Mouse (Mus musculus) midbrain, postnatal 0 days (tissue): ENCODE measurements around the gene Cnpy3. TPM values are rescaled to one million over a fixed set of nuclear protein-coding genes. Genes with fewer than 3 reads are reported as not detected.

Experiments used
- ATAC-seq: fragments of 200-750 bp; cut with Nextera tagmentation; 2 replicates; pipeline ENCODE4 v1.8.0; 2017; ENCODE audit warnings: moderate number of reproducible peaks, mild to moderate bottlenecking, moderate TSS enrichment, moderate library complexity; ENCODE audit not compliant: low FRiP score
- DNase-seq: peaks from one replicate; pipeline ENCODE4 v3.0.0-alpha.2; 2015; ENCODE audit warnings: low spot score
- H3K27ac ChIP-seq: fragments of 300-500 bp; sonication (generic); 2 replicates; pipeline ENCODE4 v1.5.1; 2014; ENCODE audit warnings: low read depth, mild to moderate bottlenecking, low read length, mixed read lengths
- H3K27me3 ChIP-seq: fragments of 300-500 bp; sonication (generic); 2 replicates; pipeline ENCODE4 v1.6.1; 2014; ENCODE audit warnings: low read length, control low read depth, mixed read lengths; ENCODE audit not compliant: insufficient read depth
- H3K36me3 ChIP-seq: fragments of 300-500 bp; sonication (generic); 2 replicates; pipeline ENCODE4 v1.6.1; 2014; ENCODE audit warnings: low read length, control low read depth, mixed read lengths; ENCODE audit not compliant: insufficient read depth
- H3K4me1 ChIP-seq: fragments of 300-500 bp; sonication (generic); 2 replicates; pipeline ENCODE4 v1.6.1; 2014; ENCODE audit warnings: mild to moderate bottlenecking, control low read depth, antibody characterized with exemption, low read length, mixed read lengths; ENCODE audit not compliant: insufficient read depth
- H3K4me2 ChIP-seq: fragments of 300-500 bp; sonication (generic); 2 replicates; pipeline ENCODE4 v1.6.1; 2014; ENCODE audit warnings: low read depth, mild to moderate bottlenecking, low read length, mixed read lengths; ENCODE audit not compliant: poor library complexity, severe bottlenecking
- H3K4me3 ChIP-seq: fragments of 300-500 bp; sonication (generic); 2 replicates; pipeline ENCODE4 v1.5.1; 2014; ENCODE audit warnings: low read depth, mild to moderate bottlenecking, low read length, moderate library complexity
- H3K9ac ChIP-seq: fragments of 300-500 bp; sonication (generic); replicated peaks from 2 replicates; pipeline ENCODE4 v1.6.1; 2014; ENCODE audit warnings: mild to moderate bottlenecking, low read length, moderate library complexity, mixed read lengths; ENCODE audit not compliant: poor library complexity, severe bottlenecking
- H3K9me3 ChIP-seq: fragments of 300-500 bp; sonication (generic); 2 replicates; pipeline ENCODE4 v1.6.1; 2016; ENCODE audit warnings: low read length, control low read depth
- CTCF ChIP-seq: IDR thresholded peaks from 2 replicates; pipeline ENCODE4 v1.5.1; 2016; ENCODE audit warnings: antibody characterized with exemption, mild to moderate bottlenecking
- WGBS: fragments of 180-500 bp; shearing (Covaris S2); extraction: QIAGEN DNeasy Blood & Tissue Kit; methylation state at CpG from one replicate; pipeline ENCODE4 v1.1.7; 2014; 5-methylcytosine and 5-hydroxymethylcytosine counted together
- polyA plus RNA-seq: library from polyadenylated mRNA; unstranded; fragments of >200 nt; fragmentation: Nextera tagmentation; extraction: Ambion mirVana; gene quantifications from 2 replicates; pipeline ENCODE4 v1.2.1, GENCODE M21; 2015
- total RNA-seq: library from RNA; depleted of rRNA; stranded (reverse); fragments of >200 nt; gene quantifications from 2 replicates; pipeline ENCODE4 v1.2.3, GENCODE M21; 2014

Gene Cnpy3
- total and polyA plus RNA-seq, 2 experiments from 2014 or later = 62.0 to 70.7 TPM

GRCm38 (mm10) chr17:46706375-46707089 lies 45.5 kb downstream of the Cnpy3 start:
- ATAC-seq = no peak
- WGBS = 94% methylated on average over 14 of the region's 14 CpGs
- DNase-seq = no peak
- no peak overlapping the region for H3K4me3 ChIP-seq
- H3K36me3 ChIP-seq = no peaks in the 10 kb centered on the region
- H3K9me3 ChIP-seq = no peaks in the 10 kb centered on the region
- H3K27me3 ChIP-seq = no peaks in the 10 kb centered on the region
- H3K4me1 ChIP-seq = peaks cover 17% of the 10 kb centered on the region
- H3K4me2 ChIP-seq = no peak overlapping the region
- no peak for TF ChIP-seq CTCF
- H3K27ac ChIP-seq = no peak overlapping the region
- no peak overlapping the region for H3K9ac ChIP-seq

- Histone ChIP-seq H3K36me3 (no peaks in the 10 kb centered on the region), H3K27me3 (no peaks in the 10 kb centered on the region), H3K4me3 (peak within 1 kb of the TSS; percentile 92), H3K27ac (peak within 1 kb of the TSS; percentile 85), H3K9ac (peak within 1 kb of the TSS; percentile 95), H3K4me2 (peak within 1 kb of the TSS; percentile 74), H3K9me3 (no peaks in the 10 kb centered on the region), H3K4me1 (peaks cover 17% of the 10 kb centered on the region)
- peak; percentile 99 for DNase-seq
- ATAC-seq = peak; percentile 95
- peak; percentile 21 for TF ChIP-seq CTCF
- 1% methylated on average over 48 of the region's 48 CpGs for WGBS
Observed at GRCm38 (mm10) chr17:46704887-46705835, 46.9 kb downstream of the Cnpy3 start, which contains the start of gene Ppp2r5d. Gene Ppp2r5d, minus strand, starts transcription at chr17:46705111.

- Histone ChIP-seq H3K9me3 (no peaks in the 10 kb centered on the region), H3K4me2 (peak overlapping the region; percentile 63), H3K9ac (peak overlapping the region; percentile 95), H3K36me3 (peaks cover 7% of the 10 kb centered on the region), H3K4me1 (peaks cover 17% of the 10 kb centered on the region), H3K27me3 (no peaks in the 10 kb centered on the region), H3K27ac (peak overlapping the region; percentile 78), H3K4me3 (peak overlapping the region; percentile 92)
- no peak for DNase-seq
- ATAC-seq = peak; percentile 65; the same call in 1 of the 2 replicates
- WGBS = 4% methylated on average over 33 of the region's 41 CpGs
- TF ChIP-seq CTCF = no peak
Observed at GRCm38 (mm10) chr17:46703971-46704886, 47.8 kb downstream of the Cnpy3 start.

GRCm38 (mm10) chr17:46702506-46702905 lies 49.5 kb downstream of the Cnpy3 start:
- peak overlapping the region; percentile 44; the same call in 1 of the 2 replicates for H3K9ac ChIP-seq
- no peaks in the 10 kb centered on the region for H3K9me3 ChIP-seq
- peaks cover 18% of the 10 kb centered on the region for H3K36me3 ChIP-seq
- WGBS = 92% methylated on average over 5 of the region's 5 CpGs
- peaks cover 17% of the 10 kb centered on the region for H3K4me1 ChIP-seq
- no peak overlapping the region for H3K27ac ChIP-seq
- 0 out of 2 replicates have a peak overlapping the region, but pooled peaks have one; percentile 63 for H3K4me2 ChIP-seq
- ATAC-seq = no peak
- no peaks in the 10 kb centered on the region for H3K27me3 ChIP-seq
- 0 out of 2 replicates have a peak overlapping the region, but pooled peaks have one; percentile 92 for H3K4me3 ChIP-seq
- no peak for DNase-seq
- TF ChIP-seq CTCF = no peak

GRCm38 (mm10) chr17:46702100-46702499 lies 49.9 kb downstream of the Cnpy3 start:
- Histone ChIP-seq H3K4me3 (no peak overlapping the region), H3K4me1 (peaks cover 17% of the 10 kb centered on the region), H3K9ac (no peak overlapping the region; the same call in 1 of the 2 replicates), H3K9me3 (no peaks in the 10 kb centered on the region), H3K4me2 (0 out of 2 replicates have a peak overlapping the region, but pooled peaks have one; percentile 2), H3K27me3 (no peaks in the 10 kb centered on the region), H3K36me3 (peaks cover 18% of the 10 kb centered on the region), H3K27ac (no peak overlapping the region)
- TF ChIP-seq CTCF = no peak
- no peak for ATAC-seq
- WGBS = 86% methylated on average over 12 of the region's 12 CpGs
- DNase-seq = no peak
